Mouse (Mus musculus): Measurements from ENCODE around the gene Vsx1. TPM values are rescaled to one million over a fixed set of nuclear protein-coding genes. Genes with fewer than 3 reads are reported as not detected.

Vsx1 gene
- 0.06 TPM in 1 of 2 replicates, not detected in the other for polyA plus RNA-seq (2012; rRNA removed)

GRCm38 (mm10) chr2:150689223-150689800 is at the start of gene Vsx1:
TSS of gene Vsx1 (minus strand) at chr2:150689360.
- Histone ChIP-seq H3K27me3 (ENCODE audit: control insufficient read depth, insufficient read depth, low read length) (no peaks in the 10 kb centered on the region; the same call in 1 of the 2 replicates), H3K27ac (ENCODE audit: insufficient read depth, low read length) (no peak within 1 kb of the TSS), H3K4me1 (ENCODE audit: control insufficient read depth, insufficient read depth, low read length) (no peaks in the 10 kb centered on the region), H3K4me3 (replicated peaks; ENCODE audit: insufficient read depth, low read depth, low read length) (no peak within 1 kb of the TSS)
- WGBS, result 48% methylated on average over 16 of the region's 16 CpGs
- no peak for DNase-seq
- TF ChIP-seq POLR2A (IDR thresholded peaks at IDR 0.05; ENCODE audit: borderline replicate concordance, insufficient read depth, low read length), result no peak
- no peak for TF ChIP-seq CTCF (IDR thresholded peaks at IDR 0.05; ENCODE audit: borderline replicate concordance, insufficient read depth, low read depth, low read length)

- WGBS, result 79% methylated on average over 9 of the region's 9 CpGs
- no peak for DNase-seq
Measured at GRCm38 (mm10) chr2:150737881-150738280, 48.7 kb upstream of the Vsx1 start.

GRCm38 (mm10) chr2:150735756-150736576 is 46.8 kb upstream of the Vsx1 start:
- no peak for DNase-seq
- Histone ChIP-seq H3K4me1 (ENCODE audit: control insufficient read depth, insufficient read depth, low read length) (no peaks in the 10 kb centered on the region), H3K4me3 (replicated peaks; ENCODE audit: insufficient read depth, low read depth, low read length) (no peak overlapping the region), H3K27me3 (ENCODE audit: control insufficient read depth, insufficient read depth, low read length) (no peaks in the 10 kb centered on the region), H3K27ac (ENCODE audit: insufficient read depth, low read length) (no peak overlapping the region)
- 17% methylated on average over 11 of the region's 11 CpGs for WGBS
- TF ChIP-seq POLR2A (IDR thresholded peaks at IDR 0.05; ENCODE audit: borderline replicate concordance, insufficient read depth, low read length) (no peak), CTCF (IDR thresholded peaks at IDR 0.05; ENCODE audit: borderline replicate concordance, insufficient read depth, low read depth, low read length) (no peak)

More at GRCm38 (mm10) chr2:150737881-150738280, 48.7 kb upstream of the Vsx1 start:
- Histone ChIP-seq H3K27me3 (ENCODE audit: control insufficient read depth, insufficient read depth, low read length) (no peaks in the 10 kb centered on the region), H3K4me3 (replicated peaks; ENCODE audit: insufficient read depth, low read depth, low read length) (no peak overlapping the region), H3K4me1 (ENCODE audit: control insufficient read depth, insufficient read depth, low read length) (no peaks in the 10 kb centered on the region), H3K27ac (ENCODE audit: insufficient read depth, low read length) (no peak overlapping the region)
- TF ChIP-seq CTCF (IDR thresholded peaks at IDR 0.05; ENCODE audit: borderline replicate concordance, insufficient read depth, low read depth, low read length), result no peak
- TF ChIP-seq POLR2A (IDR thresholded peaks at IDR 0.05; ENCODE audit: borderline replicate concordance, insufficient read depth, low read length), result no peak

- no peak for DNase-seq
- H3K4me3 ChIP-seq (replicated peaks; ENCODE audit: insufficient read depth, low read depth, low read length), result no peak overlapping the region
- no peaks in the 10 kb centered on the region for H3K27me3 ChIP-seq (ENCODE audit: control insufficient read depth, insufficient read depth, low read length)
- WGBS, result 63% methylated on average over 4 of the region's 4 CpGs
- H3K27ac ChIP-seq (ENCODE audit: insufficient read depth, low read length), result no peak overlapping the region
- H3K4me1 ChIP-seq (ENCODE audit: control insufficient read depth, insufficient read depth, low read length), result no peaks in the 10 kb centered on the region
- TF ChIP-seq POLR2A (IDR thresholded peaks at IDR 0.05; ENCODE audit: borderline replicate concordance, insufficient read depth, low read length), result no peak
- TF ChIP-seq CTCF (IDR thresholded peaks at IDR 0.05; ENCODE audit: borderline replicate concordance, insufficient read depth, low read depth, low read length), result no peak
Measured at GRCm38 (mm10) chr2:150712167-150712674, 23.1 kb upstream of the Vsx1 start.

GRCm38 (mm10) chr2:150691481-150692170 is 2.5 kb upstream of the Vsx1 start:
- no peak for TF ChIP-seq POLR2A (IDR thresholded peaks at IDR 0.05; ENCODE audit: borderline replicate concordance, insufficient read depth, low read length)
- no peak for TF ChIP-seq CTCF (IDR thresholded peaks at IDR 0.05; ENCODE audit: borderline replicate concordance, insufficient read depth, low read depth, low read length)
- Histone ChIP-seq H3K27me3 (ENCODE audit: control insufficient read depth, insufficient read depth, low read length) (no peaks in the 10 kb centered on the region; the same call in 1 of the 2 replicates), H3K27ac (ENCODE audit: insufficient read depth, low read length) (no peak overlapping the region), H3K4me3 (replicated peaks; ENCODE audit: insufficient read depth, low read depth, low read length) (no peak overlapping the region), H3K4me1 (ENCODE audit: control insufficient read depth, insufficient read depth, low read length) (no peaks in the 10 kb centered on the region)
- no peak for DNase-seq
- WGBS, result 33% methylated on average over 6 of the region's 6 CpGs

- Histone ChIP-seq H3K27me3 (ENCODE audit: control insufficient read depth, insufficient read depth, low read length) (no peaks in the 10 kb centered on the region; the same call in 1 of the 2 replicates), H3K4me1 (ENCODE audit: control insufficient read depth, insufficient read depth, low read length) (no peaks in the 10 kb centered on the region), H3K27ac (ENCODE audit: insufficient read depth, low read length) (no peak overlapping the region), H3K4me3 (replicated peaks; ENCODE audit: insufficient read depth, low read depth, low read length) (no peak overlapping the region)
- WGBS, result 13% methylated on average over 11 of the region's 11 CpGs
- no peak for TF ChIP-seq CTCF (IDR thresholded peaks at IDR 0.05; ENCODE audit: borderline replicate concordance, insufficient read depth, low read depth, low read length)
- no peak for DNase-seq
Measured at GRCm38 (mm10) chr2:150690216-150690615, 1.1 kb upstream of the Vsx1 start.

- peak; percentile 88 to 91 for DNase-seq
- Histone ChIP-seq H3K27me3 (ENCODE audit: control insufficient read depth, insufficient read depth, low read length) (no peaks in the 10 kb centered on the region; the same call in 1 of the 2 replicates), H3K27ac (ENCODE audit: insufficient read depth, low read length) (no peak overlapping the region), H3K4me1 (ENCODE audit: control insufficient read depth, insufficient read depth, low read length) (no peaks in the 10 kb centered on the region), H3K4me3 (replicated peaks; ENCODE audit: insufficient read depth, low read depth, low read length) (no peak overlapping the region)
- under 1% methylated on average over 44 of the region's 44 CpGs for WGBS
- TF ChIP-seq CTCF (IDR thresholded peaks at IDR 0.05; ENCODE audit: borderline replicate concordance, insufficient read depth, low read depth, low read length), result no peak
- no peak for TF ChIP-seq POLR2A (IDR thresholded peaks at IDR 0.05; ENCODE audit: borderline replicate concordance, insufficient read depth, low read length)
Measured at GRCm38 (mm10) chr2:150688541-150689186, 496 bp downstream of the Vsx1 start.

Measured in cerebellum, adult 2 months (tissue).